Mouse (Mus musculus): ENCODE measurements around the gene Bcat1.
"Not testable (repeated sequence)": the region's sequence is repeated elsewhere in the genome, so short reads cannot be mapped to it uniquely, and the experiment has no call there.

The Bcat1 gene

GRCm38 (mm10) chr6:145075548-145076224, at the start of gene Bcat1:
Bcat1 (minus strand) TSS chr6:145076184.
- peak; percentile 10 for DNase-seq

- no peak for DNase-seq
Observed at GRCm38 (mm10) chr6:145125591-145126113, 49.7 kb upstream of the Bcat1 start.

DNA sequence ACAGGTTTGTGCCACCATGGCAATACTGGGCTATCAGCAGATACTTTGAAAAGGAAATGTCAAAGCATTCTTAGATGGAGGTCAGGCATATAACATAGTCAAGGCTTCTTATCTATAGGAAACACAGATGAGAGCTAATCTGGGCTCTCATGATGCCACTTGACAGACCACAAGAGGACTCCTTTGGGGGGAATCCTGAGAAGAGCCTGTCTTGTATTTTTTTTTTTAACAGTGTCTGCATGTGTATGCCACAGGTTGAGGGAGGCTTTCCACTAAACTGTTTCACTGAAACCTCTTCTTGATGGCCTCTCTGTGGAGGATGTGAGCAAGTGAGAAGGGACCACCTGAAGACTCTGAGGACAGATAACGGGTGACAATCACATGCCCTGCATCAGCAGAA, 48.6 kb upstream of the Bcat1 start:
- no peak for DNase-seq

DNA sequence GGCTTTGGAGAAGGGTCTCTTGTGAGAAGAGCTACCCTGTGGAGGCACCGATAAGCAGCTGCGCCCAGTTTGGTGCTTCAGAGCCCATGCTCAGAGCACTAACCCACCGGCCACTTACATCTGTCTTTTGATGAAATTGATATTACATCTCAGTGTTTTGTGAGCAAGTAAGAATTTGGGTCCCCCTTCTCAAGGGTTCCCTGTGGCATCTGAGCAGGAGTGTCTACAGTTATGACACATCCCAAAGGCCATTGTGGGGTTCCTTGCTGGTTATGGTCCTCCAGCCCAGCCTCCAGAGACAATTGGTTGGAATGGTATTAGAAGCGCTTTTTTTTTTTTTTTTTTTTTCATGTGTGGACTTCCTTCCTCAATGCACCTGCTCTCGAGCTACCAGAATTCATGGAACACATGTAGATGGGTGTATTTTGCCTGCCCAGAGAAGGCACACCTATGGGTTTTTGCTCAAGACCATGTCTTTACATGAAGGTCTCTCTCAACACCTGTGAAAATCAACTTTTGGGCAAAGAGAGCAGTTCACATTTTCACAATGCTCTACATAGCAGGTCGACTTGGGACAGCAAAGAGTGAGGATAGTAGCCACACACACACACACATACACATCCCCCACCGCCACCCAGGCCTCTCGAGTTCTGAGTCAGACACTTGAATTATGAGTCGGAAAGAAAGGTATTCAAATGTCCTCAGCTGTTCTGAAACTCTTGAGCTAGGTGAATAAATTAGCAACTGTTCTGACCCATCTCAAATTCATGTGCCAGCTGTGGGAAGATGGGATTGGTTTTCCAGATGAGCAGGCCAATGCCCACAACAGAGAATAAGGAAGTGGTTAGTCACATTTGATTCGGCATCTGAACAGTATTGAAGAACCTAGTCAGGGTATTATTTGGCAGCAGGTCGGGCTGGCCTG, 47.4 kb upstream of the Bcat1 start:
- DNase-seq, result no peak

DNA sequence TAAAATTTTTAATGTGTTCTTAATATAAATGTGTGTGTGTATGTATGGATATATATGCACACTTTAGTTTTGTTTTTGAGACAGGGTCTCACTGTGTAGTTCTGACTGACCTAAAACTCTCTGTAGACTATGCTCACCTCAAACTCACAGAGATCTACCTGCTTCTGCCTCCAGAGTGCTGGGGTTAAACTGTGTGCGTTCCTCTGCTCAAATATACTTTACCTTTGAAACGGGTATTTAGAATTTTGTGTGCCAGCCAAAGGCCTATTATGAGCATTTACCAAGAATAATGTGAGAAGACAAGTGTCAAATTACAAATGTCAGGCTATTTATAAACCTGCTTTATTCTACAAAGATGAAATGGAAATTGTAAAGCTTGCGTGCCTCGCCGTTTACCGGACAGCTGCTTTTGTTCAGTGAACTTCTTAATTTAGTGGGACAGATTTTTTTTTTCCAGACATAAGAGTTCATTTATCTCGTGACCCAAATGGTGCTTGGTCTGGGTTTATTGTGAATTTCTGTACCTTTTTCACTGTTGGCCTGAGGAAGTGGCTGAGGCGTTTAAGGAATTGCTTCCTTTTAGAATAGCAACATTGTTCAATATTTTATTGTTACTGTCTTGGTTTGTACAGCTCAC, 46.6 kb upstream of the Bcat1 start:
- DNase-seq, result no peak

DNA sequence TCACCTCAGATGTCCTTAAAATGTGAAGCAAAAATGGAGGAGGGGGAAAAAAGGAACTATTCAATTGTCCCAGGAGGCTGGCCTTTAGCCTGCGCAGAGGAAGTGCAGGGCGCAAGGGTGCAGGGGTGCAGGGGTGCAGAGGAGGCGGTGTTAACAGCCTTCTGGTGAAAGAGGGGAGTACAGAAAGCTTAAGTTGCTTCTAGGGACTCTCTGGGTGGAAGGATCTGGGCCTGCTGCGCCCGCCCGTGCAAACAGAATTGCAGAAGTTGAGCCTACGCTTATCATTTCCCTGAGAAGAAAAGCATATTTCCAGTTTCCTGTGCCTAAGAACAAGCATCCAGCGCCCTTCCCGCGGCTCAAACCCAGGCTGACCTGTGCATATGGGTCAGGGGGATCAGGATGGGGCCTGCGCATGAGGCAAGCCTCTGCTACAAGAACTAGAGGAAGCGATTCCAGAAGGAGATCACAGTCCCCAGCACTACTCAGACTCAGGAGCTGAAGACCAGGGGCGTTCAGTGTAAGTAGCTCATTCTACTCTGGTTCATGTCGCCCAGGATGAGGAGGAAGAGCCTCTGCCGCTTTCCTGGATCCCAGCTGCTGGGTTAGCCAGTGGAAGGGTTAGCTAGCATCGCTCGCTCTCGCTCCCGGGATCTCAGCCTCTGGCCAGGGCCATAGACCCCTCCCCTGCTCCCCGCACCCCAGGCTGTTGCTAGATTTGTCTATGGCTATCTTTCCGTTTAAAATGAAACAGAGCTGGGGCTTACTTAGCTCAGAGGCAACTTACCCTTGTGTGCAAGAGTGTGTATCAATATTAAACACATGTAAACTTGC, 45.8 kb upstream of the Bcat1 start:
- no peak for DNase-seq

- no peak for DNase-seq
Observed at GRCm38 (mm10) chr6:145120787-145121589, 45.0 kb upstream of the Bcat1 start.

GRCm38 (mm10) chr6:145120086-145120485, 44.1 kb upstream of the Bcat1 start:
- DNase-seq, result no peak

GRCm38 (mm10) chr6:145116098-145116672, 40.2 kb upstream of the Bcat1 start:
- DNase-seq, result no peak

DNA sequence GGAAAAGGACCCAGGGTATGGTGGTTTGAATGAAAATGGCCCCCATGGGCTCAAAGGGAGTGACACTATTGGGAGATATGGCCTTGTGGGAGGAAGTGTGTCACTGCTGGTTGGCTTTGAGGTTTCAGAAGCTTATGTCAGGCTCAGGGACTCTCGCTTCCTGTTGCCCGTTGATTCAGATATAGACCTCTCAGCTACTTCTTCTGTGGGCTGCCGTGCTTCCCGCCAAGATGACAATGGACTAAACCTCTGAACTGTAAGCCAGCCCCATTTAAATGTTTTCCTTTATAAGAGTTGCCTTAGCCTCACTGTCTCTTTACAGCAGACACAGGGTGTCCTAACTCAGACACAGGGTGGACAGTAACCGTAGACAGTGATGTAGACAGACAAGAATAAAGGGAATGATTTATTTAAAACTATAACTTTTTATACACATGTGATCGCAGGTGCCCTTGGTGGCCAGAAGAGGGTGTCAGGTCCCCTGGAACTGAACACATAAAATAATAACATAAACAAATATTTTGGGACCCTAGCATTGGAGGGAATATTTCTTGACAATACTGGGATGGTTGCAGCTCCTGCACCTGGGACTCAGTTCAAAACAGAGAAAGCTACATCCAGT, 39.6 kb upstream of the Bcat1 start, which contains the start of gene Lrmp:
Gene Lrmp (plus strand): TSS at position 178 of the 622 bp plus-strand sequence.
- DNase-seq, result no peak

DNA sequence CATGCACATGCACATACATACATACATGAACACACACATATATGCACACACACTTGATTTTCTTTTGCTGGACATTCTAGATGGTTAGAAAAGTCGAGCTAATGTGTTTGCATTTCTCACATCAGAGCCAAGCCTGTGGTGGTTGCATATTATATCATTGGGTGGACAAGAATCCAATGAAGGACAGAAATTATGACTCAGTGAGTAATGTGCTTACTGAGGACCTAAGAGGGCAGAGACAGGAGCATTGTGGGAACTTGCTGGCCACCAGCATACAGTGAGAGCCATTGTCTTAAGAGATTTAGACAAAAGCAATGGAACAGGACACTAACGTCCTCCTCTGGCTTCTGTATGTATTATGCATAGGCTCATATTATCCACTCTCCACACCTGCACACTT, 38.6 kb upstream of the Bcat1 start:
- DNase-seq, result no peak

- DNase-seq, result no peak
Observed at GRCm38 (mm10) chr6:145112865-145113264, 36.9 kb upstream of the Bcat1 start.

DNA sequence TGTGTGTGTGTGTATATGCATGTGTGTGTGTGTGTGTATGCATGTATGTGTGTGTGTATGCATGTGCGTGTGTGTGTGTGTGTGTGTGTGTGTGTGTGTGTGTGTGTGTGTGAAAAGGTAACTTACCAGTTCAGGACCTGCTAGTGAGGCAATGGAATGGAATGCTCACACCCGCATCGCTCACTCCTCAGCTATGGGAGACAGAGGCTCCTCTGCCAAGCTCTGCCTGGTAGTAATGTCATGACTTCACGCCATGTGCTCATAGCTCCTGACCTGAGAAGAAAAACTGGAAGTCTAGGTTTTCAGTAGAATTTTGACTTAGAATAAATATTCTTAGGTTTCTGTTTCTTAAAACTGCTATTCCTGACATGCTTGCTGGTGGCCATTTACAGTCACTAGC, 34.8 kb upstream of the Bcat1 start:
- no peak for DNase-seq

DNA sequence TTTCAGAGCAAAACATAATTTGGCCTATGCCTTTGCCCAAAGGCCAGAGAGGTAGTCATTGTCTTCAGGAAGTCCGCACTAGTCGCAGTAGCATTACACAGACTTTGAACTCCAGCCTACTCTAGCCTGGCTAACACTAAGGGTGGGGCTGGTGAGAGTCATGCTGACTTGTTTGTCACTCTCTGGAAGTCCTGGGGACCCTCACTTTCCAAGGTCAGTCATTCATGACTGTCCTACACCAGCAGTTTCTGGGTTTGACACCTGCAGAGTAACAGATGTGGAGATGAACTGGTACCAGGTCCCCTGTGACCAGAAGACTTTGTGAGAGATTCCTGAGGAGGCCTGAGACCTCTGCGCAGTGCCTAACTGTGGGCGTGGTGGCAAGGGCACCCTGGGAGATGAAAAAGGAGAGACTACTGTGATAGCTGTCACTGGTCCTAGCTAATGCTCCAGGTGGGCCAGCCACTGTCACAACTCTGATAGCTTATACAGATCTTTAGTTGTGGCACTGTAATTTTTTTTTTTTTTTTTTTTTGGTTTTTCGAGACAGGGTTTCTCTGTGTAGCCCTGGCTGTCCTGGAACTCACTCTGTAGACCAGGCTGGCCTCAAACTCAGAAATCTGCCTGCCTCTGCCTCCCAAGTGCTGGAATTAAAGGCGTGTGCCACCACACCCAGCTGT, 30.3 kb upstream of the Bcat1 start:
- no peak for DNase-seq

DNA sequence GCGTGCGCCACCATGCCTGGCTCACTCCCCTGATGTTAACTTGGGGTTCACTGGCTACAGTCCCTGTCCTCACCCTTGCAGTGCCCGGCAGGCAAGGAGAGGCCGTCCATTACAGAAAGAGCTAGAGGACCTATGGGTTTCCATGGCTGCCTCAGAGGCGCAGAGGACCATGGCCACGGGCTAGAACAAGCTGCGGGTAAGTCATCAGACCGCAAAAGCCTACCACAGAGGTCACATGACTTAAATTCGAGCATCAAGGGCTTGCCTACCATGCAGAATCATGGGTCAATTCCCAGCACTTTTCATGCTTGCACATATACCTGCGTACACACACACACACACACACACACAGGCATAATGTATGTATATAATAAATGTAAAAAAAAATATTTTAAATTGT, 29.5 kb upstream of the Bcat1 start:
- no peak for DNase-seq

GRCm38 (mm10) chr6:145104241-145104939, 28.4 kb upstream of the Bcat1 start:
- DNase-seq, result no peak

DNA sequence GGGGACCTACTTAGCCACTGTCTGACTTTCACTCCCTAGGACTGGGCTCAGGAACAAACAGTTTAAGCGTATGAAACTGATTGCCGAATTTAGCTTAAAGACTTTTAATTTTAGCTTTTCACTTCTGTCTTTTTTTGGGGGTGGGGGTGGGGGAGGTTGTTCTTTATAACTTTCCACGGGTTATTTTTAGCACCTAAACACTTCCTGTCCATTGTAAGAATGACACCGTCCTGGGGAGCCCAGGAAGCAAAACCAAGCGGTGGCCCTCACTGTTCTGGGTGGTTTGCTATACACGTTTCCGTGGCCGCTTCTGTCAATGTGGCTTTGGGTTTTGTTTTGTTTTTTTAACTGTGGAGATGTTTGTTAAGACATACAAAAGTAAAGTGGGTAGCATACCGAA, 24.9 kb upstream of the Bcat1 start:
- DNase-seq, result no peak

- DNase-seq, result no peak
Observed at GRCm38 (mm10) chr6:145094431-145094830, 18.4 kb upstream of the Bcat1 start.

- DNase-seq, result not testable (repeated sequence)
Observed at GRCm38 (mm10) chr6:145093038-145093622, 17.1 kb upstream of the Bcat1 start.
